Mouse (Mus musculus): ENCODE measurements around the gene Trp53bp2. TPM values are rescaled to one million over a fixed set of nuclear protein-coding genes. Genes with fewer than 3 reads are reported as not detected.
A peak's percentile ranks its signal among the peaks of the same experiment; 100 is the strongest.

Gene Trp53bp2
- polyA plus RNA-seq (2012; rRNA removed) = 8.9 and 11.2 TPM in 2 replicates

- WGBS = 1% methylated on average over 64 of the region's 71 CpGs
- H3K4me3 ChIP-seq (ENCODE audit: extremely low read depth, insufficient read depth, insufficient read length) = peak within 1 kb of the TSS; percentile 94
- peak within 1 kb of the TSS; percentile 86 for H3K27ac ChIP-seq (ENCODE audit: insufficient read depth, low read length)
Observed at GRCm38 (mm10) chr1:182408684-182409327, at the start of gene Trp53bp2. Trp53bp2 (plus strand) TSS chr1:182409172.

GRCm38 (mm10) chr1:182362703-182363102 lies 46.3 kb upstream of the Trp53bp2 start:
- no peak for DNase-seq (ENCODE audit: low read depth in 1 of 2, low spot score in 2 of 2)
- Histone ChIP-seq H3K4me1 (ENCODE audit: control insufficient read depth, insufficient read depth, insufficient read length) (peaks cover 2% of the 10 kb centered on the region; the same call in 1 of the 2 replicates), H3K27ac (ENCODE audit: insufficient read depth, low read length) (no peak overlapping the region), H3K27me3 (ENCODE audit: control insufficient read depth, insufficient read depth, low read length) (no peaks in the 10 kb centered on the region), H3K4me3 (ENCODE audit: extremely low read depth, insufficient read depth, insufficient read length) (no peak overlapping the region), H3K36me3 (ENCODE audit: control insufficient read depth, insufficient read depth, low read length) (no peaks in the 10 kb centered on the region)
- WGBS = 83% methylated on average over 5 of the region's 5 CpGs
- TF ChIP-seq POLR2A (IDR thresholded peaks at IDR 0.05; ENCODE audit: low read depth, low read length) (no peak), CTCF (IDR thresholded peaks at IDR 0.05; ENCODE audit: extremely low read depth, insufficient read depth, insufficient read length, insufficient replicate concordance) (no peak)

More at GRCm38 (mm10) chr1:182408684-182409327, at the start of gene Trp53bp2:
- no peaks in the 10 kb centered on the region for H3K36me3 ChIP-seq (ENCODE audit: control insufficient read depth, insufficient read depth, low read length)
- DNase-seq (ENCODE audit: low read depth in 1 of 2, low spot score in 2 of 2) = peak; percentile 94 to 99
- TF ChIP-seq POLR2A (IDR thresholded peaks at IDR 0.05; ENCODE audit: low read depth, low read length) = peak; percentile 31; the same call in 1 of the 2 replicates
- TF ChIP-seq CTCF (IDR thresholded peaks at IDR 0.05; ENCODE audit: extremely low read depth, insufficient read depth, insufficient read length, insufficient replicate concordance) = peak; percentile 19; the same call in 1 of the 2 replicates
- peaks cover 11% of the 10 kb centered on the region for H3K4me1 ChIP-seq (ENCODE audit: control insufficient read depth, insufficient read depth, insufficient read length)
- no peaks in the 10 kb centered on the region for H3K27me3 ChIP-seq (ENCODE audit: control insufficient read depth, insufficient read depth, low read length)

- WGBS = 33% methylated on average over 12 of the region's 12 CpGs
- Histone ChIP-seq H3K27me3 (ENCODE audit: control insufficient read depth, insufficient read depth, low read length) (no peaks in the 10 kb centered on the region), H3K27ac (ENCODE audit: insufficient read depth, low read length) (peak overlapping the region; percentile 8; the same call in 1 of the 2 replicates), H3K4me3 (ENCODE audit: extremely low read depth, insufficient read depth, insufficient read length) (no peak overlapping the region), H3K36me3 (ENCODE audit: control insufficient read depth, insufficient read depth, low read length) (no peaks in the 10 kb centered on the region), H3K4me1 (ENCODE audit: control insufficient read depth, insufficient read depth, insufficient read length) (no peaks in the 10 kb centered on the region; the same call in 1 of the 2 replicates)
- TF ChIP-seq POLR2A (IDR thresholded peaks at IDR 0.05; ENCODE audit: low read depth, low read length) = no peak
- no peak for TF ChIP-seq CTCF (IDR thresholded peaks at IDR 0.05; ENCODE audit: extremely low read depth, insufficient read depth, insufficient read length, insufficient replicate concordance)
- no peak for DNase-seq (ENCODE audit: low read depth in 1 of 2, low spot score in 2 of 2)
Observed at GRCm38 (mm10) chr1:182363683-182364404, 45.1 kb upstream of the Trp53bp2 start.

GRCm38 (mm10) chr1:182368309-182368708 lies 40.7 kb upstream of the Trp53bp2 start:
- Histone ChIP-seq H3K36me3 (ENCODE audit: control insufficient read depth, insufficient read depth, low read length) (no peaks in the 10 kb centered on the region), H3K4me3 (ENCODE audit: extremely low read depth, insufficient read depth, insufficient read length) (no peak overlapping the region), H3K27ac (ENCODE audit: insufficient read depth, low read length) (no peak overlapping the region), H3K4me1 (ENCODE audit: control insufficient read depth, insufficient read depth, insufficient read length) (peaks cover 3% of the 10 kb centered on the region; the same call in 1 of the 2 replicates), H3K27me3 (ENCODE audit: control insufficient read depth, insufficient read depth, low read length) (no peaks in the 10 kb centered on the region; the same call in 1 of the 2 replicates)
- WGBS = 69% methylated on average over 7 of the region's 7 CpGs
- no peak for DNase-seq (ENCODE audit: low read depth in 1 of 2, low spot score in 2 of 2)
- no peak for TF ChIP-seq CTCF (IDR thresholded peaks at IDR 0.05; ENCODE audit: extremely low read depth, insufficient read depth, insufficient read length, insufficient replicate concordance)
- TF ChIP-seq POLR2A (IDR thresholded peaks at IDR 0.05; ENCODE audit: low read depth, low read length) = no peak

- DNase-seq (ENCODE audit: low read depth in 1 of 2, low spot score in 2 of 2) = no peak
- no peak overlapping the region for H3K27ac ChIP-seq (ENCODE audit: insufficient read depth, low read length)
- 13% methylated on average over 8 of the region's 8 CpGs for WGBS
- H3K36me3 ChIP-seq (ENCODE audit: control insufficient read depth, insufficient read depth, low read length) = no peaks in the 10 kb centered on the region
- no peak overlapping the region for H3K4me3 ChIP-seq (ENCODE audit: extremely low read depth, insufficient read depth, insufficient read length)
- peaks cover 3% of the 10 kb centered on the region; the same call in 1 of the 2 replicates for H3K4me1 ChIP-seq (ENCODE audit: control insufficient read depth, insufficient read depth, insufficient read length)
- no peaks in the 10 kb centered on the region; the same call in 1 of the 2 replicates for H3K27me3 ChIP-seq (ENCODE audit: control insufficient read depth, insufficient read depth, low read length)
- no peak for TF ChIP-seq POLR2A (IDR thresholded peaks at IDR 0.05; ENCODE audit: low read depth, low read length)
- TF ChIP-seq CTCF (IDR thresholded peaks at IDR 0.05; ENCODE audit: extremely low read depth, insufficient read depth, insufficient read length, insufficient replicate concordance) = no peak
Observed at GRCm38 (mm10) chr1:182368782-182369181, 40.2 kb upstream of the Trp53bp2 start.

DNA sequence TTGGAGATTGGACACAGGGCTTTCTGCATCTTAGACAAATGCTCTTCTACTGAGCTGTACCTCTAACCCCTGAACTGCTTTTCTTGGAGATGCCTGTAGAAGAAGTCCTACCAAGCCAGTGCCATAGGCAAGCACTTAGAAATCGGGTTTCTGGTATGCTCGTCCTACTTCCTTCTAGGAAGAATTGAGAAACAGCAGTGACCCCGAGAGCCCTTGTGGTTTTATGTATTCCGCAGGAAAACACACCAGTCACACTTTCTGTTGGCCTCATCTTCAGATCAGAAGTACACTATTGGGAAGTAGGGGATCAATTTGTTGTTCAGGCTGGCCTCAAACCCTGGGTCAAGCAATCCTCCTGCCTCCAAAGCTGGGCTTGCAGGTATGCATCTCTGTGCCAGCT lies 39.5 kb upstream of the Trp53bp2 start:
- H3K27ac ChIP-seq (ENCODE audit: insufficient read depth, low read length) = no peak overlapping the region
- DNase-seq (ENCODE audit: low read depth in 1 of 2, low spot score in 2 of 2) = no peak
- H3K4me1 ChIP-seq (ENCODE audit: control insufficient read depth, insufficient read depth, insufficient read length) = peaks cover 3% of the 10 kb centered on the region; the same call in 1 of the 2 replicates
- TF ChIP-seq CTCF (IDR thresholded peaks at IDR 0.05; ENCODE audit: extremely low read depth, insufficient read depth, insufficient read length, insufficient replicate concordance) = no peak
- no peak for TF ChIP-seq POLR2A (IDR thresholded peaks at IDR 0.05; ENCODE audit: low read depth, low read length)
- no peaks in the 10 kb centered on the region; the same call in 1 of the 2 replicates for H3K27me3 ChIP-seq (ENCODE audit: control insufficient read depth, insufficient read depth, low read length)
- 4% methylated on average over 4 of the region's 4 CpGs for WGBS
- no peak overlapping the region for H3K4me3 ChIP-seq (ENCODE audit: extremely low read depth, insufficient read depth, insufficient read length)
- no peaks in the 10 kb centered on the region for H3K36me3 ChIP-seq (ENCODE audit: control insufficient read depth, insufficient read depth, low read length)

Measured in spleen, adult 2 months (tissue).